Mouse (Mus musculus) midbrain, embryonic 12.5 days (tissue): ENCODE measurements around the gene Ptprq. TPM values are rescaled to one million over a fixed set of nuclear protein-coding genes. Genes with fewer than 3 reads are reported as not detected.

Experiments
- ATAC-seq: fragments of 200-750 bp; cut with Nextera tagmentation; 2 replicates; pipeline ENCODE4 v1.8.0; 2017; ENCODE audit warnings: low read depth, moderate TSS enrichment, moderate library complexity; ENCODE audit not compliant: low FRiP score
- H3K27ac ChIP-seq: fragments of 300-500 bp; sonication (generic); replicated peaks from 2 replicates; pipeline ENCODE4 v1.5.1; 2016; ENCODE audit warnings: mild to moderate bottlenecking
- H3K27me3 ChIP-seq: fragments of 300-500 bp; sonication (generic); 2 replicates; pipeline ENCODE4 v1.6.1; 2016; ENCODE audit warnings: mild to moderate bottlenecking
- H3K36me3 ChIP-seq: fragments of 300-500 bp; sonication (generic); 2 replicates; pipeline ENCODE4 v1.6.1; 2016
- H3K4me1 ChIP-seq: fragments of 300-500 bp; sonication (generic); 2 replicates; pipeline ENCODE4 v1.6.1; 2016
- H3K4me2 ChIP-seq: fragments of 300-500 bp; sonication (generic); replicated peaks from 2 replicates; pipeline ENCODE4 v1.6.1; 2016; ENCODE audit warnings: mild to moderate bottlenecking, moderate library complexity
- H3K4me3 ChIP-seq: fragments of 300-500 bp; sonication (generic); 2 replicates; pipeline ENCODE4 v1.5.1; 2016; ENCODE audit warnings: mild to moderate bottlenecking
- H3K9ac ChIP-seq: fragments of 300-500 bp; sonication (generic); replicated peaks from 2 replicates; pipeline ENCODE4 v1.6.1; 2016; ENCODE audit warnings: mild to moderate bottlenecking, moderate library complexity
- H3K9me3 ChIP-seq: fragments of 300-500 bp; sonication (generic); 2 replicates; pipeline ENCODE4 v1.6.1; 2016; ENCODE audit warnings: mild to moderate bottlenecking
- WGBS: fragments of 180-500 bp; shearing (Covaris S2); methylation state at CpG from one replicate; pipeline ENCODE4 v1.1.7; 2016; 5-methylcytosine and 5-hydroxymethylcytosine counted together
- polyA plus RNA-seq: library from polyadenylated mRNA; unstranded; fragments of >200 nt; fragmentation: Nextera tagmentation; extraction: Ambion mirVana; gene quantifications from 2 replicates; pipeline ENCODE4 v1.2.1, GENCODE M21; 2016

Ptprq gene
- polyA plus RNA-seq, 1 experiment from 2014 or later = 0.22 TPM

DNA sequence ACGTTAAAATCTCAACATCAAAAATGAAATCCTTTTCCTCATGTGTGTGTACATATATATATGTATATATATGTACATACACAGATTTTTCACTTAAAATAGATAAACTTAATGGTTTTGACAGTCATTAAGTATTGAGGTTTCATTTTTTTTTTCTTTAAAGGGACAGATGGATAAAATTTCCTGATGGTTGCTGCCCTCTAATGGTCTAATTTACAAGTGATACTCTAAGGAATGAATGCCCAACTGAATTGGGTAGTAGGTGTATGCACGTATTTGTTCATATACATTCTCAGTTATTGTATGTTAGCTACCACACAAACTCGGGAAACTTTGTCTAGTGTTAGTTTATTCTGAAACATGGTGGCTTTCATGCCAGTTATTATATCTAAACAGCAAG, 15.4 kb downstream of the Ptprq start:
- Histone ChIP-seq H3K36me3 (no peaks in the 10 kb centered on the region), H3K9ac (no peak overlapping the region), H3K4me1 (no peaks in the 10 kb centered on the region), H3K27ac (no peak overlapping the region), H3K4me3 (no peak overlapping the region), H3K27me3 (no peaks in the 10 kb centered on the region), H3K9me3 (no peaks in the 10 kb centered on the region), H3K4me2 (no peak overlapping the region)
- ATAC-seq = no peak
- WGBS = 49% methylated on average over 3 of the region's 3 CpGs

DNA sequence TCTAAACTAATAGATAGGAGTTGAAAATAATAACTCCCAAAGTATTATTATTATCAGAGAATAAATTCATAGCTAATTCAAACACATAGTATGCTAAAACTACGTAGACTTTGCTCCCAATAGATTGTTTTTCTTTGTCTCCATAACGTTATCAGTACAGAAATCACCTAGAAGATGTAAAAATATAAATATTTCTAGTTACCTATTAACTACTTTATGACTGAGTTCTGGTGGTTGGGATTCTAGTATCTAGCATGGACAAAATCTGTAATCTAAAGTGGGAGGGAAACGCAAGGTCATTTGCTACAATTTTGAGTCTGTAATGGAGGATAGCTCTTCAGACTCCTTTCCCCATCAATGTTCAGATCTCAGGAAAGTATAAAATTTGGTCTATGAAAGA, 18.9 kb downstream of the Ptprq start:
- H3K9me3 ChIP-seq = no peaks in the 10 kb centered on the region
- no peak overlapping the region for H3K27ac ChIP-seq
- no peak for ATAC-seq
- no peaks in the 10 kb centered on the region for H3K27me3 ChIP-seq
- no peak overlapping the region for H3K9ac ChIP-seq
- H3K4me2 ChIP-seq = no peak overlapping the region
- H3K36me3 ChIP-seq = no peaks in the 10 kb centered on the region
- no peaks in the 10 kb centered on the region for H3K4me1 ChIP-seq
- H3K4me3 ChIP-seq = no peak overlapping the region
- 86% methylated on average over 3 of the region's 3 CpGs for WGBS

DNA sequence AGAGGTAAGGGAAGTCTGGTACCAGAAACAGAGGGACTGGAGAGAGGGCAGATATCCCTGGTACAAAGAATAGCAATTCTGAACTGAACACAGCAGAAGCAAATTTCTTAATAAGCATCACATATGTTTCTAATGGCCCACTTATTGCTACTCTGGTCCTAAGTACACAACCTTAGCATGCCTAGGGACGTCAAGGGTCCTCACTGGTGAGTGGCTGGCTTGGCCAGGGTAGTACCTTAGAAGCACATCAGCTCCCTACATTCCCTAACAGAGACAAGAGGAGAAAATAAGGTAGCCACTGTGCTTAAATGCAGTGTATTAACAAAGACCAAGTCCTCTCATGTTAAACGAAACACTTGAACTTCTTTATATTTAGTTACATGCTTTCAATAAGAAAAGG, 21.1 kb downstream of the Ptprq start:
- Histone ChIP-seq H3K4me3 (no peak overlapping the region), H3K36me3 (no peaks in the 10 kb centered on the region), H3K27me3 (no peaks in the 10 kb centered on the region), H3K9ac (no peak overlapping the region), H3K4me2 (no peak overlapping the region), H3K27ac (no peak overlapping the region), H3K4me1 (no peaks in the 10 kb centered on the region), H3K9me3 (no peaks in the 10 kb centered on the region)
- 74% methylated on average over 2 of the region's 2 CpGs for WGBS
- ATAC-seq = no peak

DNA sequence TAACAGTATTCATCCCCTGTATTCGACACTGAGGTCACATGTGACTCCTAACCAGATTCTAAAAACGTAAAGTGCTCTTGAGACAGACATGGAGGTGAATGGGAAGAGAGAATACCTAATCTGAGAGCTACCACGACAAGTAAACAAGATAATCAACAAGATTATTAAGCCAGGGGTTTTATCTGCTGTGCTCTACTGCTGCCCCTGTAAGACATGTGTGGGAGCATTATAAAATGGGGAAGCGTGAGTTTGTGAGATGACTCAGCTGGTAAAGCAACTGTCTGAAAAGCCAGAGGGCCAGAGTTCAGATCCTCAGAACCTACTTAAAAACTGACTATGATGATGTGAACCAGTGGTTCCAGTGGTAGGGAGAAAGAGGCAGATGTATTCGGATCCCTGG, 22.7 kb downstream of the Ptprq start:
- Histone ChIP-seq H3K27me3 (no peaks in the 10 kb centered on the region), H3K9me3 (no peaks in the 10 kb centered on the region), H3K4me3 (no peak overlapping the region), H3K36me3 (no peaks in the 10 kb centered on the region), H3K9ac (no peak overlapping the region), H3K27ac (no peak overlapping the region), H3K4me1 (no peaks in the 10 kb centered on the region), H3K4me2 (no peak overlapping the region)
- 79% methylated on average over 5 of the region's 5 CpGs for WGBS
- ATAC-seq = no peak

DNA sequence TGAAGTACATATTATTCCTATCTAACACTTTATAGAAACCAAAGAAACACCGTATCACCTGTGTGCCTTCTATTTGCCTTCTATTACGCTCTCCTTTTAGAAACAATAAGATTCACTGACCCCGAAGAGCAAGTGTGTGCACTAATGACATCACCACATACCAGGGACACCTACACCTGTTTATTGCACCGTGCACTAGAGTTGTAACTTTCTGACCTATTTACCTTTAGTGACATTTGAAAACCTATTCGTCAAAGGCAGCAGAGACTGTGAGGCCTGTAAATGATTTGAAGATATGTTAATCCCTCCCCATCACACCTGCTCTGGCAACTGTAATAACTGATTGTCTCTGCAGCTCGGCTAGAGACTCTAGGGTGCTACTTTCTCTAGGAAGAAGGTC, 32.5 kb downstream of the Ptprq start:
- WGBS = 83% methylated on average over 6 of the region's 6 CpGs
- no peaks in the 10 kb centered on the region for H3K27me3 ChIP-seq
- H3K27ac ChIP-seq = no peak overlapping the region
- ATAC-seq = no peak
- H3K9me3 ChIP-seq = no peaks in the 10 kb centered on the region
- H3K4me1 ChIP-seq = no peaks in the 10 kb centered on the region
- no peak overlapping the region for H3K4me3 ChIP-seq
- H3K9ac ChIP-seq = no peak overlapping the region
- H3K36me3 ChIP-seq = no peaks in the 10 kb centered on the region
- H3K4me2 ChIP-seq = no peak overlapping the region

DNA sequence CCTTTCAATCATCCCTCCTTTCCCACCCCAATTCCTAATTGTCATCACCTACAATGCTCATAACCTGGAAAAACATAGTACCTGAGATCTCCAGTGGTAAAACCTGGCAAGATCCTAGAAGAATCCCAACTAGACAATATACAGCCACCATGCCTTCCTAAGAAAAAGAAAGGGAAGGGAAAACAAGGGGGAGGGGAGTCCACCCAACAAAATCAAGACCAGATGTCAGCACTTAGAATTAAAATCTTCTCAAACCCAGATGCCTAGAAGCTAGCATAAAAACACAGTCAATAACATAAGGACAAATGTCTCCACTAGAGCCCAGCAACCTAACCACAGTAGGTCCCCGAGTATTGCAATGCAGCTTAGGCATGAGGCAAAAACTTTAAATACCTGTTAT, 43.9 kb downstream of the Ptprq start:
- Histone ChIP-seq H3K9ac (no peak overlapping the region), H3K27ac (no peak overlapping the region), H3K27me3 (no peaks in the 10 kb centered on the region), H3K4me1 (no peaks in the 10 kb centered on the region), H3K36me3 (no peaks in the 10 kb centered on the region), H3K4me3 (no peak overlapping the region), H3K9me3 (no peaks in the 10 kb centered on the region), H3K4me2 (no peak overlapping the region)
- ATAC-seq = no peak
- 76% methylated on average over 1 of the region's 1 CpGs for WGBS

DNA sequence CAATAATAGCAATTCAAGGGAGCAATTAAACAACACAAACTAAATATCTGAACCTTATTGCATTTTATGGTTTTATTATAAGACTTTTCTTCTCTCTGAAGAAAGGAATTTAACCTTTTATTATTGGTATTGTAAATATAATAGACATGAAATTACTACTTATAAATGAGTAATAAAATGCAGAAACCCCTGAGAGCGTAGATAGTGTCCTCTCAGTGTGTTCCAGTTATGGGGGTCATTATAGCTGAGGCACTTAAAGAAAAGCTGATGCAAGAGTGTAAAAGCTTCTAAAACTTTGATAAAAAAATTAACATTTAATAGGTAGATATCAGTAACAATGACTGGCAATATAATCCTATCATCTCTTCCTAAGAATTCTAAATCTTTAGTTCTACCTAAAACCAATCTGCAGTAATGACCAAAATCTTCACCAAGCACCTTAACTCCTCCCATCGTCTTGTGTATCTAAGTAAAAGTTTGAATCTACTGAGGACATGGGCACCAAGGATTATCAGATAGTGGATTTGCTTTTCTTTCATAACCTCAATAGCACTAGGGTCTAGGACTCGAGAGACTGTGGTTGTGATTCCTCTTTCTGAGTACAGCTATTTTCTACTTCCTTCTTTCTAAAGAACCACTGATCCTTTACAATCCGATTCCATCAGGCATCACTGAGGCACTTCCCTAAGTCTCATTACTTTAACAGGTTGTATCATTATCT, 51.3 kb downstream of the Ptprq start:
- no peaks in the 10 kb centered on the region for H3K4me1 ChIP-seq
- no peak overlapping the region for H3K9ac ChIP-seq
- H3K36me3 ChIP-seq = no peaks in the 10 kb centered on the region
- no peaks in the 10 kb centered on the region for H3K27me3 ChIP-seq
- no peak overlapping the region for H3K27ac ChIP-seq
- no peaks in the 10 kb centered on the region for H3K9me3 ChIP-seq
- H3K4me2 ChIP-seq = no peak overlapping the region
- no peak for ATAC-seq
- no peak overlapping the region for H3K4me3 ChIP-seq
- 81% methylated on average over 4 of the region's 4 CpGs for WGBS

DNA sequence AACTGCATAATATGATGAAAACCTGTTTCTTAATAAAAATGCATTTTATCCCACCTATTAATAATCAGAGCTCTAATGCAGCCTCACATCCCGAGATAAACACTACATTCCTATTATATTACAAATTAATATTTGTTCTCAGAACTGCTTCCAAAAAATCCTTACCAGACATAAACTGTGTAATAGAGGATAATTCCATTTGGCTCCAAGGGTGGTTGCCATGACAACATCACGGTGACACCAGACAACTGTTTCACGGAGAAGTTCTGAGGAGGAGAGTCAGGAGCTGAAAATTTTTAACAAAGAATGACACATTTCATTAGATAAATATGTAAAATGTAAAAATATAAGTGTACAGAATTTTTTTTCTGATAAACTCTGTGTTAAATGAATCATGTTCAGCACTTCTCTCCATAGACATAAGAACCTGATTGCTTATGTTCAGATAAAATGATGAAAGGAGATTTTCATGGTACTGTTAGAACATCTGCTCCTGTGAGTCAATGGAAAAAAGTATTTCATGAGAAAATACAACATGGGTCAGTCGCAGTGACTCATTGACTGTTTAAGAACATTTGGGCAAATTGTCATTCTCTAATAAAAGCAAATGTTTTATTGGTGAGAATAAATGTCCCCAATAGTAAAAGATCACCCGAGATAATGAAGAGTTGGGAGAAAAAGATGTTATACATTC, 57.3 kb downstream of the Ptprq start:
- H3K9ac ChIP-seq = no peak overlapping the region
- H3K4me3 ChIP-seq = no peak overlapping the region
- H3K27me3 ChIP-seq = no peaks in the 10 kb centered on the region
- ATAC-seq = peak; percentile 73
- 47% methylated on average over 5 of the region's 5 CpGs for WGBS
- H3K36me3 ChIP-seq = no peaks in the 10 kb centered on the region
- H3K4me2 ChIP-seq = no peak overlapping the region
- H3K9me3 ChIP-seq = no peaks in the 10 kb centered on the region
- H3K27ac ChIP-seq = no peak overlapping the region
- H3K4me1 ChIP-seq = no peaks in the 10 kb centered on the region

DNA sequence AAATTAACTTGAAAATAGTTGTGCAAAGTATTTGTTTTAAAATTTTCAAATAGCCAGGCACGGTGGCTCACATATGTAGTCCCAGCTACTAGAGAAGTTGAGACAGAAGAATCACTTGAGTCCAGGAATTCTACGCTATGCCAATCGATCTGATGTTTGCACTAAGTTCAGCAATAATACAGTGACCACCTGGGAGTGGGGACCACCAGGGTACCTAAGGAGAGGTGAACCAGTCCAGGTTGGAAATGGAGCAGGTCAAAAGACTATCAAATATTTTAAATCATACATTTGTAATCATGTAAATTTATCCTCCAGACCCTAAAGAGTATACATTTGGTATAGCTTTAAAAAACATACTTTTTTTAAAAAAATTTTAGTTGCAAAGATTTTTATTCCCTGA, 57.9 kb downstream of the Ptprq start:
- Histone ChIP-seq H3K4me1 (no peaks in the 10 kb centered on the region), H3K36me3 (no peaks in the 10 kb centered on the region), H3K27ac (no peak overlapping the region), H3K9me3 (no peaks in the 10 kb centered on the region), H3K9ac (no peak overlapping the region), H3K4me2 (no peak overlapping the region), H3K27me3 (no peaks in the 10 kb centered on the region), H3K4me3 (no peak overlapping the region)
- WGBS = 85% methylated on average over 3 of the region's 3 CpGs
- peak; percentile 64 for ATAC-seq

DNA sequence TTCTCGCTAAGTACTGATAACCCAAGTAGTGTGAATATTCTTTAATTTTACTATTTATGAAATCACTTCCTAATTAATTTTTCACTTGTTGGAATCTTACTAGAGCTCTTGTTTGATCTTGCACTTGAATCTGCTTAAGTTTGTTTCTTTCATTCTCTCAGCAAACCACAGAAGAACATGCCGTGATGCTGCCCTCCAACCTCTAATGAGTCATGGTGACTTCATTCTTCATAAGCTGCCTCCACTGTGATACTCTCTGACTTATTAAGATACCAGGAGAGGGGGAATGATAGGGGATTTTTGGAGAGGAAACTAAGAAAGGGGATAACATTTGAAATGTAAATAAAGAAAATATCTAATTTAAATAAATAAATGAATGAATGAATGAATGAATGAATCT, 60.7 kb downstream of the Ptprq start:
- Histone ChIP-seq H3K4me1 (no peaks in the 10 kb centered on the region), H3K27ac (no peak overlapping the region), H3K27me3 (no peaks in the 10 kb centered on the region), H3K4me2 (no peak overlapping the region), H3K9ac (no peak overlapping the region), H3K9me3 (no peaks in the 10 kb centered on the region), H3K36me3 (no peaks in the 10 kb centered on the region), H3K4me3 (no peak overlapping the region)
- ATAC-seq = no peak
- WGBS = 84% methylated on average over 2 of the region's 2 CpGs

DNA sequence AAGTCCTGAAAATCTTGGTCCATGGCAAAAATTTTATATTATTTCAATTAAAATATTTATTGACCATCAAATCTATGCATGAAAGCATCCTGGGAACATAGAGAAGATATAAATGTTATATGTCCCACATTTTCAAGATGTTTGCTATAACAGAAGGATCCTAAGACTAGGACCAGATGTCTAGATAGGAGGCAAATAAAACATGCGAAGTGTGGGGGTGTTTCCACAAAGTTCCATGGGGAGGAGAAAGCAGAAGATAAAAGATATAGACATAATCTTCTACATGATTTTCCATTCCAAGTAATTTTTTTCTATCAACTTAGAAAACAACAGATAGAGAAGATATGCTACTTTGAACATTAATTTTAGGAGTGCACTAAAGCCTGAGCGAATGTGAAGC, 70.2 kb downstream of the Ptprq start:
- no peak overlapping the region for H3K9ac ChIP-seq
- H3K27ac ChIP-seq = no peak overlapping the region
- ATAC-seq = no peak
- H3K4me3 ChIP-seq = no peak overlapping the region
- H3K9me3 ChIP-seq = no peaks in the 10 kb centered on the region
- no peaks in the 10 kb centered on the region for H3K36me3 ChIP-seq
- H3K4me2 ChIP-seq = no peak overlapping the region
- 89% methylated on average over 2 of the region's 2 CpGs for WGBS
- no peaks in the 10 kb centered on the region for H3K27me3 ChIP-seq
- no peaks in the 10 kb centered on the region for H3K4me1 ChIP-seq

DNA sequence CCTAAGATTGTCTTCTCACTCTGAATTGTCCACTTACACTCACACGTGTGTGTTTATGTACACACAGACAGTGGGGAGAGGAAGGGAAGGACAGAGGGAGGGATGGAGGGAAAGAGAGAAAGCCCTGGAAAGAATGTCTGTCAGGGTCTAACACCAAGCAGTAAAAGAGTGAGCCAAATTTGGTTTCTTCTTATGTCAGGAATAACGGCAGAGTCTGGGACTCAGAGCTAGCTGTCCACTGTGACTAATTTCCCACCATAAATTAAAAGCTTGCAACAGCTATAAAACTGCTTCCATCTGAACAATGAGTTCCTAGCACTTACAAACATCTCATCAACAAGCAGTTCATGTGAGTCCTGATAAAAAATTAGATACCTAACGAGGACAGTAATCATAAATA, 91.7 kb downstream of the Ptprq start:
- ATAC-seq = no peak
- Histone ChIP-seq H3K36me3 (no peaks in the 10 kb centered on the region), H3K27ac (no peak overlapping the region)

DNA sequence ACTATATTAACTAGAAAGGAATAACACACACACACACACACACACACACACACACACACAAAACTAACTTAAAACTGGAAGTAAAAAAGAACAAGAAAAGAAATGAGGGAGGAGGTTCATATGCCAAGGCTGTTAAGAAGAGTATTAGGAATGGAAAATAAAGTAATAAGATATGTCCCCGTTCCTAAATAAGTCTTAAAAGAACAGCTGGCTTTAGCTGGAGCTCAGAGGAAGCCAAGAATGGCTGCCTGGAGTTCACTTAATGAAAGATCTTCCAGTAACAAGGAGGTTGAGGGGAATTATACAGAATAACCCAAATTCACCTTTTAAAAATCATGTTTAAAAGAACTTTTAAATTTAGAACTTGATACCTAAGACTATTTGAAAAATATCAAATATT, 93.2 kb downstream of the Ptprq start:
- ATAC-seq = no peak
- H3K36me3 ChIP-seq = no peaks in the 10 kb centered on the region
- no peaks in the 10 kb centered on the region for H3K9me3 ChIP-seq
- H3K4me2 ChIP-seq = no peak overlapping the region
- no peak overlapping the region for H3K4me3 ChIP-seq
- H3K4me1 ChIP-seq = no peaks in the 10 kb centered on the region
- no peaks in the 10 kb centered on the region for H3K27me3 ChIP-seq
- H3K9ac ChIP-seq = no peak overlapping the region
- H3K27ac ChIP-seq = no peak overlapping the region
- 72% methylated on average over 1 of the region's 1 CpGs for WGBS

More for the DNA sequence above, 91.7 kb downstream of the Ptprq start:
- Histone ChIP-seq H3K9me3 (no peaks in the 10 kb centered on the region), H3K4me1 (no peaks in the 10 kb centered on the region), H3K4me2 (no peak overlapping the region), H3K27me3 (no peaks in the 10 kb centered on the region), H3K9ac (no peak overlapping the region), H3K4me3 (no peak overlapping the region)
- WGBS = 79% methylated on average over 3 of the region's 3 CpGs
